Mouse (Mus musculus) forebrain, embryonic 10.5 days (tissue): ENCODE results near the gene Mum1. TPM values are rescaled to one million over a fixed set of nuclear protein-coding genes. Genes with fewer than 3 reads are reported as not detected.

Experiments used
- DNase-seq: peaks from one replicate; pipeline ENCODE4 v3.0.0-alpha.2; 2017; ENCODE audit warnings: low spot score; ENCODE audit errors: extremely low spot score
- H3K27ac ChIP-seq: fragments of 300-500 bp; sonication (generic); 2 replicates; pipeline ENCODE4 v1.5.1; 2016; ENCODE audit warnings: mild to moderate bottlenecking
- H3K27me3 ChIP-seq: fragments of 300-500 bp; sonication (generic); 2 replicates; pipeline ENCODE4 v1.6.1; 2016; ENCODE audit warnings: mild to moderate bottlenecking; ENCODE audit not compliant: poor library complexity, severe bottlenecking
- H3K36me3 ChIP-seq: fragments of 300-500 bp; sonication (generic); replicated peaks from 2 replicates; pipeline ENCODE4 v1.6.1; 2016; ENCODE audit warnings: mild to moderate bottlenecking, moderate library complexity
- H3K4me1 ChIP-seq: fragments of 300-500 bp; sonication (generic); 2 replicates; pipeline ENCODE4 v1.6.1; 2016
- H3K4me3 ChIP-seq: fragments of 300-500 bp; sonication (generic); 2 replicates; pipeline ENCODE4 v1.5.1; 2016; ENCODE audit warnings: mild to moderate bottlenecking, moderate library complexity
- H3K9me3 ChIP-seq: fragments of 300-500 bp; sonication (generic); 2 replicates; pipeline ENCODE4 v1.6.1; 2016; ENCODE audit warnings: mild to moderate bottlenecking, moderate library complexity
- WGBS: fragments of 180-500 bp; shearing (Covaris S2); methylation state at CpG from one replicate; pipeline ENCODE4 v1.1.7; 2016; 5-methylcytosine and 5-hydroxymethylcytosine counted together
- polyA plus RNA-seq: library from polyadenylated mRNA; unstranded; fragments of >200 nt; fragmentation: Nextera tagmentation; extraction: Ambion mirVana; gene quantifications from 2 replicates; pipeline ENCODE4 v1.2.1, GENCODE M21; 2016

Mum1 gene
- 89.4 and 98.3 TPM in 2 replicates for polyA plus RNA-seq

DNA sequence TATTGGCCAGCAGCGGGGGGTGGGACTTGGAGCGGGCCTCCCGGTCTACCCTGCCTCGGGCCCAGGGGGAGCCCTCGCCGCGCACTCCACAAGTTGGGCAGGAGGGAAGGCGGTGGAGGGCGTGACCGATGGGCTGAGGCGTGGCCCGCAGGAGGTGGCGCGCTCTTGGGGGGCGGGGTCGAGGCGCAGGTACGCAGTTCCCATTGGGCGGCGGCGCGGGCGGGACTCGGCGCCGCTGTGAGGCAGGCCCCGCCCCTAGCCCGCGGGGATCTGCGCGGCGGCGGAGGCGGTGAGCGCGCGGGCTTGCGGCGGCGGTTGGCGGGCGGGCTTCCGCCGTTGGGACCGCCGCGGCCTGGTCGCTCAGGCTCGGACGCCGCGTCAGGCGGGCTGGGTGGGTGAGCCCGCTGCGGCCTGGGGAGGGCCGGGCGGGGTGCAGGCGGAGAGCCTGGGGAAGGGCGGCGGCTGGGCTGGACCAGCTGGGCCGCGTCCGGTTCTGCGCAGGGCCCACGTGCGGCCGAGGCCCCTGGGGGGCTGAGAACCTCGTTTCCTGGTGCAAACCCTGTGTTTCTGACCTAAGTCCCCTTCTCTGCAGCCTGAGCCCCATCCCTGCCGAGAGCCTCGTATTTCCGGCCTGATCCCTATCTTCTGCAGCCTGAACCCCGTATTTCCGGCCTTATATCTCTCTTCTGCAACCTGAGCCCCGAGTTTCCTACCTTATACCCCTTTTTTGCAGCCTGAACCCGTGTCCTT lies at the start of gene Mum1:
Gene Mum1 (plus strand): TSS at position 19 of the 750 bp plus-strand sequence.
- Histone ChIP-seq H3K9me3 (no peaks in the 10 kb centered on the region), H3K4me1 (peaks cover 58% of the 10 kb centered on the region), H3K27ac (peak within 1 kb of the TSS; percentile 99), H3K4me3 (peak within 1 kb of the TSS; percentile 94), H3K27me3 (no peaks in the 10 kb centered on the region), H3K36me3 (peaks cover 34% of the 10 kb centered on the region)
- under 1% methylated on average over 75 of the region's 75 CpGs for WGBS
- peak; percentile 99 for DNase-seq

DNA sequence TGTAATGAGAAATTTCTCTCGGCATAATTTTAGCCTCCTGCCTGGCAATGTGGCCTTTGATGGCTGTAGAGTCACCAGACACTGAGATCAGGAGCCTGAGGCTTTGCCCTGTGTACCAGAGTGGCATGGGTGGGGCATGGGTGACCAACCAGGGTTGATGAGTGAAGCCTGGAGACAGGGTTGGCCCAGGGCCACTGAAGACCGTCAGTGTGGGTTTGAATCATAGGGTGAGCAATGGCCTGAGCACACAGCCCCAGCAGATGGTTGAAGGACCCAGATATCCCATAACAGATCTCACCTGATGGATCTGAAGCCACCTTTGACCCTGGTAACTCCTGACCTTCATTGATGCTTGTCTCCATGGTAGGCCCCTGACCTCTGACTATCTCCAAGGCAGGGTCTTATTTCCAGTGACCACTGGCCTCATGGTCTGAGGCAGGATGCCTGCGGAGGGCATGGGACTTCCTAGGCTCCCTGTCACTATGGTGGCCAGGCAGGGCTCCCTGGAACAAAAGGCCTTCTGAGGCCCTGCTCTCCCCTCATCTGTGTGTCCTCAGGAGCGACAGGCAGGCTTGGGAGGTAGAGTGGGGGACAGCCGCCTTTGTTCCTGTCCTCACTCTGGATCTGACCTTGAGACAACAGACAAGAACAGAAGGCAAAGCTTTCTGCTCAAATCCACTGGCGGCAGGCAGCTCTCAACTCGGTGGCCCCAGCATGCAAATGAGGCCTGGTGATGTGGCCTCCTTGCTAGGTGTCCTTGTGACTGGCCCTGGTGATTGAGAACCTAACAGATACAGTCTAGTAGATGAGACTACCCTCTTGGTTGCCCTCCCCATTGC lies 48.6 kb upstream of the Mum1 start:
- Histone ChIP-seq H3K9me3 (no peaks in the 10 kb centered on the region), H3K4me3 (peak overlapping the region; percentile 5; the same call in 1 of the 2 replicates), H3K36me3 (peaks cover 22% of the 10 kb centered on the region), H3K27ac (peak overlapping the region; percentile 54), H3K4me1 (peaks cover 75% of the 10 kb centered on the region), H3K27me3 (peaks cover 22% of the 10 kb centered on the region)
- WGBS: 79% methylated on average over 7 of the region's 7 CpGs
- no peak for DNase-seq

DNA sequence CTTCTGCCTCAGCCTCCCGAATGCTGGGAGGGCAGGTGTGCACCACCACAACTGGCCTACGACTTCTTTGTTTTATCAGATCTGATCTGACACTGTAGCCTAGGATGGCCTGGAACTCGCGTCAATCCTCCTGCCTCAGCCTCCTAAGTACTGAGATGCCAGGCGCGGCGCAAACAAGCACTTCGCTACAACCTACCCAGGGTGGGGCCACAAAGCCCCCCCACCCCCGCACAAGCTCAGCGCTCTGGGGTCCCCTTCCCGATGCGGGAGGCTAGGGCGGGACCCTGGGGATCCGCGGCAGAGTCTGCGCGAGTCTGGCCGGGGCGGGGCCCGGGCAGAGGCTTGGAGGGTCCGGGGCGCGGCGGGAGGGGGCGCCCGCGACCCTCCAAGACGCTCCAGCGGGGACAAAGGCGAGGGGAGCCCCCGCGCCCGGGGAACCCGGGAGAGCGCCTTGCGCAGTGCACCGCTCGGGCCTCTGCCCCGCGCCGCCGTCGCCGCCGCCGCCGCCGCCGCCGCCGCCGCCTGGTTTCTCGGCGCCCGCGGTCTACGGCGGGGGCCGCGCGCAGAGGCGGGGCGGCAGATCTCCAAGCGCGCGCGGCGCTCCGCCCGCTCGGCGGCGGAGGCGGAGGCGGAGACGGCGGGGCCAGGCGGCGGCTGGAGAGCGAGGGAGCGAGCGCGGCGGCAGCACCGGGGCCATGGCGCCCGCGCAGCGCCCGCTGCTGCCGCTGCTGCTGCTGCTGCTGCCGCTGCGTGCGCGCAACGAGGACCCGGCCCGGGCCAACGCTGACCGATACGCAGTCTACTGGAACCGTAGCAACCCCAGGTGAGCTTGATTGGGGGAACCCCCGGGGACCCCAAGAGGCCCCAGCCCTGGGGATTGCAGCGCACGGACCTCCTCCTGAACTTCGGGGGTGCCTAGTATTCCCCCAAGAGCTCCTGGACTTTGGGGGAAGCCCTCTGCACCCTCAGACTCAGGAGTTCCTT lies 46.9 kb upstream of the Mum1 start, which contains the start of gene Efna2:
Gene Efna2 (plus strand): TSS at position 415 of the 984 bp plus-strand sequence.
- peak within 1 kb of the TSS; percentile 90 for H3K27ac ChIP-seq
- H3K4me1 ChIP-seq: peaks cover 67% of the 10 kb centered on the region
- no peaks in the 10 kb centered on the region for H3K9me3 ChIP-seq
- 5% methylated on average over 99 of the region's 106 CpGs for WGBS
- DNase-seq: peak; percentile 66
- H3K36me3 ChIP-seq: peaks cover 36% of the 10 kb centered on the region
- peak within 1 kb of the TSS; percentile 92 for H3K4me3 ChIP-seq
- peaks cover 31% of the 10 kb centered on the region for H3K27me3 ChIP-seq

DNA sequence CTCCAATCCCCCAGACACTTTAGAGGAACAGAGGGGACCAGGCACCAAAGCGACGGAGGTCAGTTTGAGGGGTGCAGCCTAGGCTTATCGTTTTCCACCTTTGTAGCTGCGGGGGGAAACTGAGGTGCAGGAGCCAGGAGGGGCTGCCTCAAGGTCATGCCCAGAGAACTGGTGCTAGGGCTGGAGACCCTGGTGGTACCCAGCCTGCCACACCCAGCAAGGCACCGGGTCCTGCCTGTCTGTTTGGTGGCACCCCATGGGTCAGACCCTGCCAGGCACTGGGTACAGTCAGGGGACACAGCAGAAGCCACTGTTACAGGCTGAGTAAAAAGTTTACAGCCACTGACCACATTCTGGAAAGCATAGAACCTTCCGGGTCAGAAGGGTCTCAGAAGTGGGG lies 45.9 kb upstream of the Mum1 start:
- peak overlapping the region; percentile 90 for H3K27ac ChIP-seq
- peak overlapping the region; percentile 92 for H3K4me3 ChIP-seq
- H3K36me3 ChIP-seq: peaks cover 37% of the 10 kb centered on the region
- H3K4me1 ChIP-seq: peaks cover 67% of the 10 kb centered on the region
- H3K27me3 ChIP-seq: peaks cover 38% of the 10 kb centered on the region
- H3K9me3 ChIP-seq: no peaks in the 10 kb centered on the region
- no peak for DNase-seq
- WGBS: 53% methylated on average over 6 of the region's 6 CpGs

DNA sequence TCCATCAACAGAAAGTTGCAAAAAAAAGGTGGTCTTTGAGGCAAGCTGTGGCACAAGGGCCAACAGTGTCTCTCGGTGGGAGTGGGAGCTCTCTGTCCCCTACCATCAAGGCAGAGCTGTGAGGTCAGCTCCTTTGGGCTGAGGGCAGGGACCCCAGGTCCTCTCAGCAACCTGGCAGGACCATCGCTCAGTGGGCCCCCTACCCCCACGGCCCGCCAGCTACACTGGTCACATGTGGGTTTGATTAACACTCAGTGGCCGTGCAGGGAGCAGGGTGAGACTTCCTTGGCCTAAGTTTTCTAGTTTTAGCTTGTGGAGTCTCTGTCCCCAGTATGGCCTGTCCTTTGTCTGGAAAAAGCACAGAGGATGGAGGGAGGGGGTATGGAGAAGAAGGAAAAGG lies 45.4 kb upstream of the Mum1 start:
- peaks cover 43% of the 10 kb centered on the region for H3K27me3 ChIP-seq
- WGBS: 66% methylated on average over 5 of the region's 5 CpGs
- H3K4me3 ChIP-seq: peak overlapping the region; percentile 92
- DNase-seq: no peak
- H3K27ac ChIP-seq: peak overlapping the region; percentile 90
- peaks cover 67% of the 10 kb centered on the region for H3K4me1 ChIP-seq
- H3K36me3 ChIP-seq: peaks cover 40% of the 10 kb centered on the region
- no peaks in the 10 kb centered on the region for H3K9me3 ChIP-seq

DNA sequence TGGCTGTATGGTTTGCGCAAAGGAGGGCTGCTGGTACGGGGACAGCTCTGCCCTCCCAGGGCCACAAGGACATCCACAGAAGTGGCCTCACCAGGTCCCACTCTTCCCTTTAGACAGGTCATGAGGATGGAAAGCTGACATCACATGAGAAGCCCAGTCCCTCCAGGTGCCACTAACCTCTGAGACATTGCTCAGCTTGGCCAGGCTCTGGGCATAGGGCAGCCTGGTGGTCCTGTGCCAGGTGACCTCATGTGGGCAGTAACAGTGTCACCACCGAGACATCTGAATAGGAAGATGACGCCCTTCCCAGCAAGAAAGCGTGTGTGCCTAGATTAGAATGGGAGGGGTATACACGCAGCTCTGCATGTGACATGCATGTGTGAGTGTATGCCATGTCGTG lies 43.7 kb upstream of the Mum1 start:
- Histone ChIP-seq H3K4me3 (peak overlapping the region; percentile 92; the same call in 1 of the 2 replicates), H3K27ac (no peak overlapping the region), H3K36me3 (peaks cover 54% of the 10 kb centered on the region), H3K9me3 (no peaks in the 10 kb centered on the region), H3K4me1 (peaks cover 59% of the 10 kb centered on the region), H3K27me3 (peaks cover 56% of the 10 kb centered on the region)
- no peak for DNase-seq
- WGBS: 95% methylated on average over 7 of the region's 7 CpGs

DNA sequence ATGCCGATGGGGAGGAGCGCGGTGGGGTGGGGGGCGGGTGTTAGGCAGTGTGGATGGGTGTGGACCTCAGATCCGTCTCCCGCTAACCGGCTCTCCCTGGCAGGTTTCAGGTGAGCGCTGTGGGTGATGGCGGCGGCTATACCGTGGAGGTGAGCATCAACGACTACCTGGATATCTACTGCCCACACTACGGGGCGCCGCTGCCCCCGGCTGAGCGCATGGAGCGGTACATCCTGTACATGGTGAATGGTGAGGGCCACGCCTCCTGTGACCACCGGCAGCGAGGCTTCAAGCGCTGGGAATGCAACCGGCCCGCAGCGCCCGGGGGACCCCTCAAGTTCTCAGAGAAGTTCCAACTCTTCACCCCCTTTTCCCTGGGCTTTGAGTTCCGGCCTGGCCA lies 39.6 kb upstream of the Mum1 start:
- Histone ChIP-seq H3K36me3 (peaks cover 70% of the 10 kb centered on the region), H3K27ac (no peak overlapping the region), H3K4me3 (0 out of 2 replicates have a peak overlapping the region, but pooled peaks have one; percentile 2), H3K27me3 (peaks cover 82% of the 10 kb centered on the region), H3K9me3 (no peaks in the 10 kb centered on the region), H3K4me1 (peaks cover 57% of the 10 kb centered on the region)
- DNase-seq: no peak
- WGBS: 37% methylated on average over 27 of the region's 27 CpGs

DNA sequence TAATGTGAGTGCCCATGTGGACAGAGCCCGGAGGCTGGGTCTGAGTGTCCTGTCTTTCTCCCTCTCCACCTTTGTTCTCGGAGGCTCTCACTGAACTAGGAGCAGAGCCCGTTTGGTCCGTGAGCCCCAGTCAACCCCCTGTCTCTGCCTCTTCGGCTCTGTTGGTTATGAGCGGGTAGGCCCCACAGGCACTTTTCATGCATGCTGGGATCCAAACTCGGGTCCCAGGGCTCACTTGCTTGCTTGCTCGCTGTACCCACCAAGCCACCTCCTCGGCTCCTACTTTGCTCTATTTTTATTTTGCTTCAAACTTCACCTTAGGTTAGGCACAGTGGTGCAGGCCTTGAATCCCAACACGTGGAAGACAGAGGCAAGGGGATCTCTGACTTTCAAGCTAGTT lies 38.5 kb upstream of the Mum1 start:
- 89% methylated on average over 10 of the region's 10 CpGs for WGBS
- Histone ChIP-seq H3K36me3 (peaks cover 59% of the 10 kb centered on the region), H3K27me3 (peaks cover 89% of the 10 kb centered on the region), H3K4me1 (peaks cover 60% of the 10 kb centered on the region), H3K4me3 (no peak overlapping the region), H3K9me3 (no peaks in the 10 kb centered on the region), H3K27ac (no peak overlapping the region)
- DNase-seq: no peak

DNA sequence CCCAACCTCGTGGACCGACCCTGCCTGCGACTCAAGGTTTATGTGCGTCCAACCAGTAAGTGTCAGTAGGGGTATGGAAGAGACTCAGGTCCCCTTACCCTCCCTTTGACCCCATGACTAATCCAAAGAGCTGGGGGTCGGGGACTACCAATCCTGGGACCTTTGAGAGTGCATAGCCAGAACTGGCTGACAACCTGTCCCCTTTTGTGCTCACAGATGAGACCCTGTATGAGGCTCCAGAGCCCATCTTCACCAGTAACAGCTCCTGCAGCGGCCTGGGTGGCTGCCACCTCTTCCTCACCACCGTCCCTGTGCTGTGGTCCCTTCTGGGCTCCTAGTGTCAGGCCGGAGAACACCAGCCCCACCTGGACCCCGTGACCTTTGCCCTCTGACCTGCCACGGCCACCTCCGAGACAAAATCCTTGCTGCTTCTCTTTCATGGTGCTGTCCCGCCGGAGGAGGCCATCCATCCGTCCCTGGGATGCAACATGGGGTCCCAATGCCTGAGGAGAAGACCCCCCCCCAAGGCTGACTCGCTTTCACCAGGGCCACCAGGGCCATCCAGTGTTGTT lies 37.7 kb upstream of the Mum1 start:
- Histone ChIP-seq H3K9me3 (no peaks in the 10 kb centered on the region), H3K4me3 (no peak overlapping the region), H3K27me3 (peaks cover 96% of the 10 kb centered on the region), H3K36me3 (peaks cover 51% of the 10 kb centered on the region), H3K4me1 (peaks cover 68% of the 10 kb centered on the region), H3K27ac (no peak overlapping the region)
- no peak for DNase-seq
- 60% methylated on average over 15 of the region's 15 CpGs for WGBS

DNA sequence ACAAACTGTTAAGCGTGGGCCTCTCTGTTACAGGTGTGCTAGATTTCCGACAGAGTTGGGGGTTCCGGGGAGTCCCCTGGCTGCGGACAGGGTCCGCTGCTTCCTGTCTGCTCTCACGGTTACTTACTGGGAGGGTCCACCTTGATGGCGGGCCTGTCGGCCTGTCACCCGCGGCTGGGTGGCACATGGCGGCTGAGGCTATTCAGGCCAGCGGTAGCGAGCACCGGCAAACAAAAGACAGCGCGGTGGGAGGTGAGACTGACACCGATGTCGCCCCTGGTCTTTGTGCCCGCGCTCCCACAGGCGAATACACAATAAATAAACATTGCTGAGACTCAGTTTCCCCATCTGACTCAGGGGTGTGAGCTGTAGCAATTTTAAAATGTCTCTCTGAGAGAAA lies 36.2 kb upstream of the Mum1 start:
- Histone ChIP-seq H3K36me3 (peaks cover 38% of the 10 kb centered on the region), H3K27ac (peak overlapping the region; percentile 89), H3K4me1 (peaks cover 81% of the 10 kb centered on the region), H3K4me3 (peak overlapping the region; percentile 57), H3K9me3 (no peaks in the 10 kb centered on the region), H3K27me3 (peaks cover 95% of the 10 kb centered on the region)
- WGBS: 3% methylated on average over 21 of the region's 21 CpGs
- DNase-seq: no peak

DNA sequence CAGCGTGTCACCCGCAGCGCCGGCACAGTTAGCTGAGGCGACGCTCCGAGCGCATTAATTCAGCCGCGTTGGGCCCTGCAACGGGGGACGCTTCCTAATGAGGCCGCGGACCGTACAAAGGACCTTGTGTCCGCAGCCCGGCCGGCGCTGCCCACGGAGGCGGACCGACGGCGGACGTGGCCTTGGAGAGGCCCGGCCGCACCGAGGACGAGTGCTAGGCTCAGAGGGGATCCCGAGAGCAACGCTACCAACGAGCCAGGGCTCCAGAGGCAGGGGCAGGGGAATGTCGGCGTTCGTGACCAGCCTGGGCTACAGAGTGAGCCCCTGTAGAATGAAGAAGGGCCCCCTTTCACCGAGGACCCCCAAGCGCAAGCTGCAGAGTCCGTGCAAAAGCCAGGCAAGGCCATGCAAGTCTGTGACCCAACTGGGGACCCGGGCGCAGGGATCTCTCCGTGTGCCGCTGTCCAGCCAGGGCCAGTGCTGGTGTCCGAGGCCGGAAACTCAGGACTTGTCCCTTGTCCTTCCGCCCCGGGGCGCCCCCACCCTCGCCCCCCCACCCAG lies 35.7 kb upstream of the Mum1 start:
- Histone ChIP-seq H3K27ac (peak overlapping the region; percentile 89), H3K27me3 (peaks cover 91% of the 10 kb centered on the region), H3K36me3 (peaks cover 37% of the 10 kb centered on the region), H3K4me3 (peak overlapping the region; percentile 57), H3K9me3 (no peaks in the 10 kb centered on the region), H3K4me1 (peaks cover 78% of the 10 kb centered on the region)
- WGBS: under 1% methylated on average over 48 of the region's 48 CpGs
- peak; percentile 74 for DNase-seq
